Mouse (Mus musculus) testis, adult 2 months (tissue): ENCODE results near the gene Treh. TPM values are rescaled to one million over a fixed set of nuclear protein-coding genes. Genes with fewer than 3 reads are reported as not detected.

Experiments used
- H3K27ac ChIP-seq: fragments of 200-500 bp; 2 replicates; pipeline ENCODE4 v1.5.1; 2012; ENCODE audit warnings: low read depth, low read length; ENCODE audit not compliant: control insufficient read depth, insufficient read depth
- H3K27me3 ChIP-seq: fragments of 200-500 bp; 2 replicates; pipeline ENCODE4 v1.6.1; 2012; ENCODE audit warnings: mild to moderate bottlenecking, low read length, moderate library complexity; ENCODE audit not compliant: control insufficient read depth, insufficient read depth
- H3K36me3 ChIP-seq: fragments of 200-500 bp; 2 replicates; pipeline ENCODE4 v1.6.1; 2012; ENCODE audit warnings: mild to moderate bottlenecking, low read length; ENCODE audit not compliant: control insufficient read depth, insufficient read depth
- H3K4me1 ChIP-seq: fragments of 200-500 bp; 2 replicates; pipeline ENCODE4 v1.6.1; 2012; ENCODE audit warnings: low read length; ENCODE audit not compliant: control insufficient read depth, insufficient read depth
- H3K4me3 ChIP-seq: fragments of 200-500 bp; 2 replicates; pipeline ENCODE4 v1.5.1; 2012; ENCODE audit warnings: low read depth, mild to moderate bottlenecking, low read length, moderate library complexity, mixed read lengths; ENCODE audit not compliant: control insufficient read depth
- CTCF ChIP-seq: fragments of 200-500 bp; IDR thresholded peaks from 2 replicates; pipeline ENCODE4 v1.5.1; 2012; ENCODE audit warnings: low read depth, mild to moderate bottlenecking, inconsistent platforms, low read length, moderate library complexity; ENCODE audit not compliant: control insufficient read depth, insufficient read depth, insufficient replicate concordance
- POLR2A ChIP-seq: fragments of 200-500 bp; IDR thresholded peaks from 2 replicates; pipeline ENCODE4 v1.6.1; 2012; ENCODE audit warnings: low read depth, mild to moderate bottlenecking, inconsistent platforms, low read length, moderate library complexity; ENCODE audit not compliant: control insufficient read depth
- polyA plus RNA-seq: library from polyadenylated mRNA; depleted of rRNA; stranded (reverse); fragments of >200 nt; gene quantifications from 2 replicates; pipeline ENCODE4 v1.2.3, GENCODE M21; 2012

Treh gene
- polyA plus RNA-seq, 1 experiment: not detected

- Histone ChIP-seq H3K4me1 (no peaks in the 10 kb centered on the region), H3K36me3 (no peaks in the 10 kb centered on the region), H3K27me3 (no peaks in the 10 kb centered on the region), H3K27ac (no peak overlapping the region), H3K4me3 (no peak overlapping the region)
- no peak for TF ChIP-seq CTCF
- TF ChIP-seq POLR2A: no peak
Measured at GRCm38 (mm10) chr9:44678288-44678871, 5.3 kb downstream of the Treh start.

GRCm38 (mm10) chr9:44679565-44679964, 6.5 kb downstream of the Treh start:
- Histone ChIP-seq H3K36me3 (no peaks in the 10 kb centered on the region), H3K27me3 (no peaks in the 10 kb centered on the region), H3K4me1 (no peaks in the 10 kb centered on the region), H3K4me3 (no peak overlapping the region), H3K27ac (no peak overlapping the region)
- TF ChIP-seq POLR2A: no peak
- TF ChIP-seq CTCF: no peak

- Histone ChIP-seq H3K36me3 (no peaks in the 10 kb centered on the region), H3K4me3 (no peak overlapping the region), H3K27me3 (no peaks in the 10 kb centered on the region), H3K4me1 (no peaks in the 10 kb centered on the region; the same call in 1 of the 2 replicates), H3K27ac (no peak overlapping the region)
- TF ChIP-seq CTCF: no peak
- TF ChIP-seq POLR2A: no peak
Measured at GRCm38 (mm10) chr9:44683046-44683445, 10.0 kb downstream of the Treh start.

GRCm38 (mm10) chr9:44685346-44686330, 12.6 kb downstream of the Treh start:
- Histone ChIP-seq H3K36me3 (no peaks in the 10 kb centered on the region), H3K27ac (no peak overlapping the region), H3K4me1 (no peaks in the 10 kb centered on the region; the same call in 1 of the 2 replicates), H3K4me3 (no peak overlapping the region), H3K27me3 (no peaks in the 10 kb centered on the region)
- TF ChIP-seq POLR2A (no peak), CTCF (peak; percentile 100)

GRCm38 (mm10) chr9:44686638-44687037, 13.6 kb downstream of the Treh start:
- no peaks in the 10 kb centered on the region for H3K27me3 ChIP-seq
- H3K4me1 ChIP-seq: peaks cover 4% of the 10 kb centered on the region
- H3K4me3 ChIP-seq: no peak overlapping the region
- H3K27ac ChIP-seq: no peak overlapping the region
- no peaks in the 10 kb centered on the region for H3K36me3 ChIP-seq
- no peak for TF ChIP-seq CTCF
- TF ChIP-seq POLR2A: no peak

- no peaks in the 10 kb centered on the region for H3K27me3 ChIP-seq
- peaks cover 4% of the 10 kb centered on the region for H3K4me1 ChIP-seq
- TF ChIP-seq POLR2A: no peak
- TF ChIP-seq CTCF: no peak
- no peak overlapping the region for H3K4me3 ChIP-seq
- no peaks in the 10 kb centered on the region for H3K36me3 ChIP-seq
- no peak overlapping the region for H3K27ac ChIP-seq
Measured at GRCm38 (mm10) chr9:44688013-44688412, 15.0 kb downstream of the Treh start.

- H3K27me3 ChIP-seq: no peaks in the 10 kb centered on the region
- no peaks in the 10 kb centered on the region for H3K36me3 ChIP-seq
- no peak overlapping the region for H3K4me3 ChIP-seq
- H3K4me1 ChIP-seq: peaks cover 4% of the 10 kb centered on the region
- TF ChIP-seq CTCF: no peak
- TF ChIP-seq POLR2A: no peak
- H3K27ac ChIP-seq: no peak overlapping the region
Measured at GRCm38 (mm10) chr9:44690641-44691040, 17.6 kb downstream of the Treh start.
